Mouse (Mus musculus) embryonic facial prominence, embryonic 10.5 days (tissue): ENCODE measurements at regions not wholly inside any gene's neighbourhood (a gene's known extent, or its start where the extent isn't known, plus 50 kb on each side); places are given as distances from the start of the nearest gene placed in this dataset.
A peak's percentile ranks its signal among the peaks of the same experiment; 100 is the strongest.

Source experiments
- DNase-seq: peaks from one replicate; pipeline ENCODE4 v3.0.0-alpha.2; 2017; ENCODE audit warnings: low spot score
- H3K27ac ChIP-seq: fragments of 300-500 bp; sonication (generic); replicated peaks from 2 replicates; pipeline ENCODE4 v1.5.1; 2016; ENCODE audit warnings: mild to moderate bottlenecking
- H3K27me3 ChIP-seq: fragments of 300-500 bp; sonication (generic); replicated peaks from 2 replicates; pipeline ENCODE4 v1.6.1; 2016; ENCODE audit warnings: low read depth, mild to moderate bottlenecking; ENCODE audit not compliant: poor library complexity, severe bottlenecking
- H3K36me3 ChIP-seq: fragments of 300-500 bp; sonication (generic); replicated peaks from 2 replicates; pipeline ENCODE4 v1.6.1; 2016; ENCODE audit warnings: mild to moderate bottlenecking, moderate library complexity
- H3K4me1 ChIP-seq: fragments of 300-500 bp; sonication (generic); 2 replicates; pipeline ENCODE4 v1.6.1; 2016
- H3K4me3 ChIP-seq: fragments of 300-500 bp; sonication (generic); 2 replicates; pipeline ENCODE4 v1.5.1; 2016; ENCODE audit warnings: mild to moderate bottlenecking, moderate library complexity
- H3K9me3 ChIP-seq: fragments of 300-500 bp; sonication (generic); 2 replicates; pipeline ENCODE4 v1.6.1; 2016; ENCODE audit warnings: mild to moderate bottlenecking
- WGBS: fragments of 180-500 bp; shearing (Covaris S2); methylation state at CpG from one replicate; pipeline ENCODE4 v1.1.7; 2016; 5-methylcytosine and 5-hydroxymethylcytosine counted together

- 93% methylated on average over 7 of the region's 7 CpGs for WGBS
- H3K4me3 ChIP-seq, result no peak overlapping the region
- H3K27me3 ChIP-seq, result no peaks in the 10 kb centered on the region
- H3K36me3 ChIP-seq, result no peaks in the 10 kb centered on the region
- H3K27ac ChIP-seq, result no peak overlapping the region
- no peaks in the 10 kb centered on the region for H3K9me3 ChIP-seq
- H3K4me1 ChIP-seq, result no peaks in the 10 kb centered on the region
- no peak for DNase-seq
These were observed 59.1 kb upstream of the Cdc42ep3 start for GRCm38 (mm10) chr17:79414006-79414405.

- DNase-seq, result no peak
- Histone ChIP-seq H3K9me3 (no peaks in the 10 kb centered on the region), H3K27ac (no peak overlapping the region), H3K4me3 (no peak overlapping the region), H3K4me1 (no peaks in the 10 kb centered on the region), H3K36me3 (no peaks in the 10 kb centered on the region), H3K27me3 (no peaks in the 10 kb centered on the region)
- 100% methylated on average over 1 of the region's 1 CpGs for WGBS
These were observed 63.1 kb upstream of the Cdc42ep3 start for GRCm38 (mm10) chr17:79417953-79418352.

- no peak for DNase-seq
- H3K4me3 ChIP-seq, result no peak overlapping the region
- no peaks in the 10 kb centered on the region for H3K9me3 ChIP-seq
- no peaks in the 10 kb centered on the region for H3K27me3 ChIP-seq
- 76% methylated on average over 7 of the region's 7 CpGs for whole genome bisulfite sequencing
- no peaks in the 10 kb centered on the region for H3K4me1 ChIP-seq
- no peak overlapping the region for H3K27ac ChIP-seq
- H3K36me3 ChIP-seq, result no peaks in the 10 kb centered on the region
These were observed 66.7 kb upstream of the Cdc42ep3 start for GRCm38 (mm10) chr17:79421618-79422017.

- Histone ChIP-seq H3K4me1 (no peaks in the 10 kb centered on the region), H3K27me3 (no peaks in the 10 kb centered on the region), H3K36me3 (no peaks in the 10 kb centered on the region), H3K4me3 (no peak overlapping the region), H3K9me3 (no peaks in the 10 kb centered on the region), H3K27ac (no peak overlapping the region)
- DNase-seq, result no peak
These were observed 84.3 kb upstream of the Cdc42ep3 start for GRCm38 (mm10) chr17:79439182-79439581.

GRCm38 (mm10) chr17:79442507-79443115, 87.7 kb upstream of the Cdc42ep3 start:
- DNase-seq, result no peak
- Histone ChIP-seq H3K36me3 (no peaks in the 10 kb centered on the region), H3K27me3 (no peaks in the 10 kb centered on the region), H3K4me1 (no peaks in the 10 kb centered on the region), H3K9me3 (no peaks in the 10 kb centered on the region), H3K4me3 (no peak overlapping the region), H3K27ac (no peak overlapping the region)
- WGBS, result 86% methylated on average over 3 of the region's 3 CpGs

- Histone ChIP-seq H3K27me3 (no peaks in the 10 kb centered on the region), H3K36me3 (no peaks in the 10 kb centered on the region), H3K4me3 (no peak overlapping the region), H3K27ac (no peak overlapping the region), H3K4me1 (peaks cover 12% of the 10 kb centered on the region), H3K9me3 (no peaks in the 10 kb centered on the region)
- no peak for DNase-seq
- 91% methylated on average over 6 of the region's 6 CpGs for WGBS
These were observed 92.3 kb upstream of the Cdc42ep3 start for GRCm38 (mm10) chr17:79447170-79447569.

GRCm38 (mm10) chr17:79451141-79451860, 96.4 kb upstream of the Cdc42ep3 start:
- 24% methylated on average over 12 of the region's 12 CpGs for WGBS
- Histone ChIP-seq H3K27me3 (no peaks in the 10 kb centered on the region), H3K4me3 (no peak overlapping the region), H3K27ac (0 out of 2 replicates have a peak overlapping the region, but pooled peaks have one; percentile 30), H3K36me3 (no peaks in the 10 kb centered on the region), H3K9me3 (no peaks in the 10 kb centered on the region), H3K4me1 (peaks cover 30% of the 10 kb centered on the region)
- DNase-seq, result peak; percentile 44

- DNase-seq, result no peak
These were observed 98.9 kb upstream of the Cdc42ep3 start for GRCm38 (mm10) chr17:79453825-79454224.

GRCm38 (mm10) chr17:79454526-79454925, 99.6 kb upstream of the Cdc42ep3 start:
- 17% methylated on average over 5 of the region's 5 CpGs for WGBS

More at GRCm38 (mm10) chr17:79453825-79454224, 98.9 kb upstream of the Cdc42ep3 start:
- Histone ChIP-seq H3K4me3 (no peak overlapping the region), H3K27me3 (no peaks in the 10 kb centered on the region), H3K9me3 (no peaks in the 10 kb centered on the region), H3K27ac (no peak overlapping the region), H3K4me1 (peaks cover 38% of the 10 kb centered on the region), H3K36me3 (no peaks in the 10 kb centered on the region)
- 79% methylated on average over 1 of the region's 1 CpGs for WGBS

GRCm38 (mm10) chr17:79455229-79455628, 100.3 kb upstream of the Cdc42ep3 start:
- H3K27me3 ChIP-seq, result no peaks in the 10 kb centered on the region
- no peaks in the 10 kb centered on the region for H3K9me3 ChIP-seq
- H3K4me3 ChIP-seq, result no peak overlapping the region
- no peak overlapping the region for H3K27ac ChIP-seq
- H3K36me3 ChIP-seq, result no peaks in the 10 kb centered on the region
- 74% methylated on average over 7 of the region's 7 CpGs for WGBS
- DNase-seq, result no peak
- peaks cover 45% of the 10 kb centered on the region for H3K4me1 ChIP-seq

More at GRCm38 (mm10) chr17:79454526-79454925, 99.6 kb upstream of the Cdc42ep3 start:
- peak overlapping the region; percentile 67 for H3K27ac ChIP-seq
- DNase-seq, result peak; percentile 35
- no peaks in the 10 kb centered on the region for H3K9me3 ChIP-seq
- no peak overlapping the region for H3K4me3 ChIP-seq
- no peaks in the 10 kb centered on the region for H3K36me3 ChIP-seq
- peaks cover 42% of the 10 kb centered on the region for H3K4me1 ChIP-seq
- no peaks in the 10 kb centered on the region for H3K27me3 ChIP-seq

- WGBS, result 22% methylated on average over 5 of the region's 5 CpGs
- H3K27ac ChIP-seq, result peak overlapping the region; percentile 44; the same call in 1 of the 2 replicates
- peak; percentile 18 for DNase-seq
- no peaks in the 10 kb centered on the region for H3K27me3 ChIP-seq
- H3K36me3 ChIP-seq, result no peaks in the 10 kb centered on the region
- H3K4me1 ChIP-seq, result peaks cover 33% of the 10 kb centered on the region
- no peaks in the 10 kb centered on the region for H3K9me3 ChIP-seq
- no peak overlapping the region for H3K4me3 ChIP-seq
These were observed 102.7 kb upstream of the Cdc42ep3 start for GRCm38 (mm10) chr17:79457636-79458035.

- Histone ChIP-seq H3K27me3 (no peaks in the 10 kb centered on the region), H3K27ac (no peak overlapping the region), H3K4me1 (peaks cover 15% of the 10 kb centered on the region), H3K36me3 (no peaks in the 10 kb centered on the region), H3K4me3 (no peak overlapping the region), H3K9me3 (no peaks in the 10 kb centered on the region)
- no peak for DNase-seq
- 65% methylated on average over 3 of the region's 3 CpGs for WGBS
These were observed 106.8 kb upstream of the Cdc42ep3 start for GRCm38 (mm10) chr17:79461681-79462091.

- H3K27me3 ChIP-seq, result no peaks in the 10 kb centered on the region
- no peak overlapping the region for H3K4me3 ChIP-seq
- H3K9me3 ChIP-seq, result no peaks in the 10 kb centered on the region
- WGBS, result 93% methylated on average over 10 of the region's 10 CpGs
- H3K27ac ChIP-seq, result no peak overlapping the region
- H3K36me3 ChIP-seq, result no peaks in the 10 kb centered on the region
- peaks cover 7% of the 10 kb centered on the region; the same call in 1 of the 2 replicates for H3K4me1 ChIP-seq
- DNase-seq, result no peak
These were observed 108.3 kb upstream of the Cdc42ep3 start for GRCm38 (mm10) chr17:79463074-79463694.
